17 mouse cellular contexts compared by ENCODE assay signal in genomic region chr4:149527621-149528354, GRCm38 (mm10). TPM values are rescaled to one million over a fixed set of nuclear protein-coding genes. Genes with fewer than 3 reads are reported as not detected.
DNase-seq lines count a peak whose midpoint lies in the region; ATAC-seq lines count a peak whose summit lies in the region.
"Had no signal": no experiment of that assay in that cellular context is flagged by ENCODE, and none has a peak within 500 bp of the region (broad histone marks: within the 10 kb centered on the region; RNA-seq: fewer than 3 reads in every experiment).

No protein-coding gene starts in this region.

- H3K27ac ChIP-seq in heart, embryonic 10.5 days = no peak overlapping the region
- peak overlapping the region; percentile 6; the same call in 1 of the 2 replicates for H3K27ac ChIP-seq in heart, embryonic 13.5 days (replicated peaks)
- 0 out of 2 replicates have a peak overlapping the region, but pooled peaks have one; percentile 31 for H3K27ac ChIP-seq in stomach, embryonic 15.5 days
- H3K27ac ChIP-seq: hindbrain, embryonic 15.5 days had no signal

- WGBS in heart, embryonic 10.5 days = 69% methylated on average over 15 of the region's 15 CpGs
- WGBS in heart, embryonic 13.5 days = 65% methylated on average over 15 of the region's 15 CpGs
- 68% methylated on average over 15 of the region's 15 CpGs for WGBS in stomach, embryonic 15.5 days

- H3K4me1 ChIP-seq in heart, embryonic 10.5 days = peaks cover 65% of the 10 kb centered on the region
- H3K4me1 ChIP-seq in heart, embryonic 13.5 days = peaks cover 72% of the 10 kb centered on the region
- H3K4me1 ChIP-seq in stomach, embryonic 15.5 days = peaks cover 29% of the 10 kb centered on the region

- no peak for ATAC-seq in heart, embryonic 13.5 days (ENCODE audit: extremely low read depth, insufficient number of reproducible peaks, low FRiP score, low TSS enrichment)
- no peak for ATAC-seq in stomach, embryonic 15.5 days (ENCODE audit: insufficient read depth, low FRiP score, low read depth)
- ATAC-seq: CD4-positive, CD25-positive, alpha-beta regulatory T cell, adult 4 months; forebrain, postnatal 0 days had no signal

- H3K4me2 ChIP-seq in heart, embryonic 13.5 days = no peak overlapping the region
- H3K4me2 ChIP-seq in stomach, embryonic 15.5 days = no peak overlapping the region
- H3K4me2 ChIP-seq: hindbrain, embryonic 15.5 days had no signal

- H3K9me3 ChIP-seq in heart, embryonic 10.5 days = no peaks in the 10 kb centered on the region
- H3K9me3 ChIP-seq in heart, embryonic 13.5 days = no peaks in the 10 kb centered on the region
- H3K9me3 ChIP-seq in stomach, embryonic 15.5 days = no peaks in the 10 kb centered on the region
- H3K9me3 ChIP-seq: hindbrain, embryonic 15.5 days had no signal

- no peaks in the 10 kb centered on the region for H3K27me3 ChIP-seq in heart, embryonic 10.5 days (ENCODE audit: insufficient read depth, poor library complexity, severe bottlenecking)
- no peaks in the 10 kb centered on the region for H3K27me3 ChIP-seq in heart, embryonic 13.5 days (replicated peaks)
- no peaks in the 10 kb centered on the region for H3K27me3 ChIP-seq in stomach, embryonic 15.5 days (replicated peaks)
- H3K27me3 ChIP-seq: hindbrain, embryonic 15.5 days had no signal

- H3K4me3 ChIP-seq in heart, embryonic 10.5 days = no peak overlapping the region
- no peak overlapping the region for H3K4me3 ChIP-seq in heart, embryonic 13.5 days
- H3K4me3 ChIP-seq in stomach, embryonic 15.5 days (replicated peaks) = no peak overlapping the region
- H3K4me3 ChIP-seq: hindbrain, embryonic 15.5 days had no signal

- H3K36me3 ChIP-seq in heart, embryonic 10.5 days = no peaks in the 10 kb centered on the region
- H3K36me3 ChIP-seq in heart, embryonic 13.5 days = no peaks in the 10 kb centered on the region
- H3K36me3 ChIP-seq in stomach, embryonic 15.5 days = no peaks in the 10 kb centered on the region
- H3K36me3 ChIP-seq: hindbrain, embryonic 15.5 days had no signal

- H3K9ac ChIP-seq in heart, embryonic 13.5 days = no peak overlapping the region
- no peak overlapping the region for H3K9ac ChIP-seq in stomach, embryonic 15.5 days
- H3K9ac ChIP-seq: forebrain, postnatal 0 days; hindbrain, embryonic 15.5 days had no signal

- DNase-seq in heart, adult 18-20 months = peak; percentile 34 to 85
- DNase-seq in heart, embryonic 10.5 days (ENCODE audit: low spot score) = no peak
- peak; percentile 15 for DNase-seq in lung, postnatal 36 days
- DNase-seq in lung, postnatal 10 days = no peak
- DNase-seq in cerebellum, adult 9-11 months = no peak
- no peak for DNase-seq in embryo, embryonic 11 days
- DNase-seq: adrenal gland, postnatal 36 days; cerebellum, adult 11-12 months; forebrain, postnatal 0 days; liver; thymus, postnatal 14 days had no signal

RNA-seq across cellular contexts. Expression of gene Ctnnbip1, which starts 9.8 kb away (rescaled TPM):
- total RNA-seq in heart, adult 18-20 months (2021) = 10 to 100 TPM; 24.2 to 25.1 TPM
- 40.1 and 49.9 TPM in 2 replicates for polyA plus RNA-seq in heart, embryonic 10.5 days (2016; fragmentation: Nextera tagmentation; extraction: Ambion mirVana)
- 33.4 and 36.2 TPM in 2 replicates for polyA plus RNA-seq in heart, embryonic 13.5 days (2015; fragmentation: Nextera tagmentation; extraction: Ambion mirVana)
- polyA plus RNA-seq in stomach, embryonic 15.5 days (2015; fragmentation: Nextera tagmentation; extraction: Ambion mirVana) = 47.5 and 47.9 TPM in 2 replicates

RNA-seq across cellular contexts. Expression of gene Lzic, which starts 42.8 kb away (rescaled TPM):
- 10 to 100 TPM; 62.5 to 77.5 TPM for total RNA-seq in heart, adult 18-20 months (2021)
- polyA plus RNA-seq in heart, embryonic 10.5 days (2016; fragmentation: Nextera tagmentation; extraction: Ambion mirVana) = 38.1 and 46.4 TPM in 2 replicates
- polyA plus RNA-seq in heart, embryonic 13.5 days (2015; fragmentation: Nextera tagmentation; extraction: Ambion mirVana) = 28.5 and 34.6 TPM in 2 replicates
- polyA plus RNA-seq in stomach, embryonic 15.5 days (2015; fragmentation: Nextera tagmentation; extraction: Ambion mirVana) = 35.5 and 39.8 TPM in 2 replicates

RNA-seq across cellular contexts. Expression of gene Nmnat1, which starts 42.8 kb away (rescaled TPM):
- 10 to 100 TPM; 35.4 to 36.0 TPM for total RNA-seq in heart, adult 18-20 months (2021)
- polyA plus RNA-seq in heart, embryonic 10.5 days (2016; fragmentation: Nextera tagmentation; extraction: Ambion mirVana) = 15.9 and 16.9 TPM in 2 replicates
- polyA plus RNA-seq in heart, embryonic 13.5 days (2015; fragmentation: Nextera tagmentation; extraction: Ambion mirVana) = 11.1 and 11.9 TPM in 2 replicates
- polyA plus RNA-seq in stomach, embryonic 15.5 days (2015; fragmentation: Nextera tagmentation; extraction: Ambion mirVana) = 9.4 and 10.4 TPM in 2 replicates

RNA-seq across cellular contexts. Expression of gene Tmem274, which starts 50.6 kb away (rescaled TPM):
- total RNA-seq in heart, adult 18-20 months (2021) = not detected
- polyA plus RNA-seq in heart, embryonic 10.5 days (2016; fragmentation: Nextera tagmentation; extraction: Ambion mirVana) = 0.30 and 0.49 TPM in 2 replicates
- polyA plus RNA-seq in heart, embryonic 13.5 days (2015; fragmentation: Nextera tagmentation; extraction: Ambion mirVana) = 0.51 TPM in 1 of 2 replicates, not detected in the other
- polyA plus RNA-seq in stomach, embryonic 15.5 days (2015; fragmentation: Nextera tagmentation; extraction: Ambion mirVana) = 0.23 and 0.45 TPM in 2 replicates
- total RNA-seq: adrenal gland, postnatal 36 days; forebrain, postnatal 0 days; megakaryocyte-erythroid progenitor cell, adult 5-6 weeks had no signal
- polyA plus RNA-seq: embryonic facial prominence, embryonic 14.5 days; forebrain, postnatal 0 days had no signal

RNA-seq across cellular contexts. Expression of gene Clstn1, which starts 58.5 kb away (rescaled TPM):
- total RNA-seq in heart, adult 18-20 months (2021) = 10 to 100 TPM; 96.1 to 96.2 TPM
- 19.1 and 23.3 TPM in 2 replicates for polyA plus RNA-seq in heart, embryonic 10.5 days (2016; fragmentation: Nextera tagmentation; extraction: Ambion mirVana)
- 9.2 and 13.6 TPM in 2 replicates for polyA plus RNA-seq in heart, embryonic 13.5 days (2015; fragmentation: Nextera tagmentation; extraction: Ambion mirVana)
- polyA plus RNA-seq in stomach, embryonic 15.5 days (2015; fragmentation: Nextera tagmentation; extraction: Ambion mirVana) = 47.0 and 48.4 TPM in 2 replicates

Comparison
In these comparisons a context has a peak if more than half of its experiments do, and no peak if none do; other contexts are left out.
1. DNase-seq: peak in heart, adult 18-20 months (2 of 2) and lung, postnatal 36 days (single experiment); none in heart, embryonic 10.5 days (single experiment), lung, postnatal 10 days (single experiment), cerebellum, adult 9-11 months (single experiment) and embryo, embryonic 11 days (single experiment).